Mouse (Mus musculus): ENCODE data around the gene Sorbs2.

DNA sequence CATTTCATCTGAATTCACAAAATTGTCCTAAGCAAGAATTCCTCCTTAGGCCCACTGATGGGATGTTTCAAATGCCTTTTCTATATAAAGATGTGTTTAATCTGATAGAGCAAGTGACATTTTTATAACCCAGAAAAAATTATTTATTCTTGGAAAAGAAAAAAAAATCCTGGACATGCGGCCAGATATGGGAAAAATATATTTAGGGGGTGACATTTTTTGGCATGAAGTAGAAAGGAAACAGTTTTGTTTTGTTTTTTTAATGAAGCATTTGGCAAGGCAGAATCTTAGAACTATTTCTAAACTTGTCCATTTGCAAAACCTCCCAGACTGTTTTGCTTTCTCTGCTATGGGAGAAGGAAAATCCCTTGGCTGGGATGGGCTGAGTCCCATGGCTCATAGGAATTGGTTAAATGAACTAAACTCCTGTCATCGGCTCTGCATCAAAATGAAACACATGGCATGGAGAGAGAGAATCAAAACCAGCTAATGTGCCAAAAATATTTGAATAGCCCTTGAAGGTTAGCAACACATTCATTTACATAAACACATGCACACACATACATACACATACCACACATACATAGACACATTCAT is 182.1 kb downstream of the Sorbs2 start:
- TF ChIP-seq CTCF (conservative IDR thresholded peaks at IDR 0.05; ENCODE audit: insufficient read depth, insufficient read length, low read depth, low read length) (no peak), POLR2A (IDR thresholded peaks at IDR 0.05; ENCODE audit: low read depth, low read length) (no peak)

All from kidney, adult 2 months (tissue).